Mouse (Mus musculus): ENCODE measurements around the gene Tsc22d3.
"Not testable (repeated sequence)": the region's sequence is repeated elsewhere in the genome, so short reads cannot be mapped to it uniquely, and the experiment has no call there.

Tsc22d3 gene

GRCm38 (mm10) chrX:140565759-140566158 lies 34.7 kb downstream of the Tsc22d3 start:
- DNase-seq (ENCODE audit: low read depth, low spot score): no peak

- DNase-seq (ENCODE audit: low read depth, low spot score): peak; percentile 83
Observed at GRCm38 (mm10) chrX:140565212-140565611, 35.2 kb downstream of the Tsc22d3 start.

GRCm38 (mm10) chrX:140564777-140565176 lies 35.7 kb downstream of the Tsc22d3 start:
- no peak for DNase-seq (ENCODE audit: low read depth, low spot score)

GRCm38 (mm10) chrX:140558176-140558844 lies 42.1 kb downstream of the Tsc22d3 start:
- DNase-seq (ENCODE audit: low read depth, low spot score): peak; percentile 34

GRCm38 (mm10) chrX:140555965-140556364 lies 44.5 kb downstream of the Tsc22d3 start:
- no peak for DNase-seq (ENCODE audit: low read depth, low spot score)

GRCm38 (mm10) chrX:140555423-140555822 lies 45.0 kb downstream of the Tsc22d3 start:
- DNase-seq (ENCODE audit: low read depth, low spot score): no peak

GRCm38 (mm10) chrX:140547660-140548419 lies 52.6 kb downstream of the Tsc22d3 start:
- DNase-seq (ENCODE audit: low read depth, low spot score): peak; percentile 12

- peak; percentile 88 for DNase-seq (ENCODE audit: low read depth, low spot score)
Observed at GRCm38 (mm10) chrX:140544737-140545136, 55.7 kb downstream of the Tsc22d3 start.

- peak; percentile 89 for DNase-seq (ENCODE audit: low read depth, low spot score)
Observed at GRCm38 (mm10) chrX:140542938-140543673, 57.4 kb downstream of the Tsc22d3 start.

- DNase-seq (ENCODE audit: low read depth, low spot score): peak; percentile 72
Observed at GRCm38 (mm10) chrX:140542474-140542845, 58.0 kb downstream of the Tsc22d3 start.

- peak; percentile 79 for DNase-seq (ENCODE audit: low read depth, low spot score)
Observed at GRCm38 (mm10) chrX:140541711-140542473, 58.6 kb downstream of the Tsc22d3 start.

- peak; percentile 5 for DNase-seq (ENCODE audit: low read depth, low spot score)
Observed at GRCm38 (mm10) chrX:140540500-140541114, 59.9 kb downstream of the Tsc22d3 start.

- not testable (repeated sequence) for DNase-seq (ENCODE audit: low read depth, low spot score)
Observed at GRCm38 (mm10) chrX:140539831-140540230, 60.6 kb downstream of the Tsc22d3 start.

GRCm38 (mm10) chrX:140539111-140539680 lies 61.3 kb downstream of the Tsc22d3 start:
- no peak for DNase-seq (ENCODE audit: low read depth, low spot score)

- DNase-seq (ENCODE audit: low read depth, low spot score): no peak
Observed at GRCm38 (mm10) chrX:140538649-140539048, 61.8 kb downstream of the Tsc22d3 start.

- DNase-seq (ENCODE audit: low read depth, low spot score): no peak
Observed at GRCm38 (mm10) chrX:140537662-140538061, 62.8 kb downstream of the Tsc22d3 start.

GRCm38 (mm10) chrX:140535487-140535886 lies 65.0 kb downstream of the Tsc22d3 start:
- DNase-seq (ENCODE audit: low read depth, low spot score): no peak

GRCm38 (mm10) chrX:140534306-140534705 lies 66.2 kb downstream of the Tsc22d3 start:
- no peak for DNase-seq (ENCODE audit: low read depth, low spot score)

GRCm38 (mm10) chrX:140532325-140532724 lies 68.1 kb downstream of the Tsc22d3 start:
- no peak for DNase-seq (ENCODE audit: low read depth, low spot score)

- DNase-seq (ENCODE audit: low read depth, low spot score): no peak
Observed at GRCm38 (mm10) chrX:140531356-140531755, 69.1 kb downstream of the Tsc22d3 start.

- no peak for DNase-seq (ENCODE audit: low read depth, low spot score)
Observed at GRCm38 (mm10) chrX:140530632-140531031, 69.8 kb downstream of the Tsc22d3 start.

All from brain, adult 2 months (tissue).